Mouse (Mus musculus) small intestine, adult 2 months (tissue): ENCODE results near the gene Axin1.

ENCODE experiments used
- CTCF ChIP-seq: fragments of 200-500 bp; IDR thresholded peaks from 2 replicates; pipeline ENCODE4 v1.5.1; 2012; ENCODE audit warnings: low read depth, mild to moderate bottlenecking, control low read depth, inconsistent platforms, low read length, moderate library complexity, mixed read lengths; ENCODE audit not compliant: insufficient replicate concordance, insufficient read length; ENCODE audit errors: extremely low read depth
- POLR2A ChIP-seq: fragments of 200-500 bp; IDR thresholded peaks from 2 replicates; pipeline ENCODE4 v1.6.1; 2012; ENCODE audit warnings: low read depth, mild to moderate bottlenecking, control low read depth, inconsistent platforms, low read length, moderate library complexity

- TF ChIP-seq CTCF, result no peak
- no peak for TF ChIP-seq POLR2A
These were observed 38.3 kb upstream of the Axin1 start for GRCm38 (mm10) chr17:26100166-26100565.
